Mouse (Mus musculus): ENCODE measurements at regions not wholly inside any gene's neighbourhood (a gene's known extent, or its start where the extent isn't known, plus 50 kb on each side); places are given as distances from the start of the nearest gene placed in this dataset.

GRCm38 (mm10) chr14:110224678-110225446 is 530.1 kb downstream of the Slitrk6 start:
- TF ChIP-seq BHLHE40 (IDR thresholded peaks at IDR 0.05; ENCODE audit: low read depth, low read length) (no peak), TBP (conservative IDR thresholded peaks at IDR 0.05; ENCODE audit: low read depth, low read length) (no peak), HCFC1 (IDR thresholded peaks at IDR 0.05; ENCODE audit: low read depth, low read length) (no peak), NRF1 (IDR thresholded peaks at IDR 0.05; ENCODE audit: low read depth, low read length) (no peak), GABPA (IDR thresholded peaks at IDR 0.05; ENCODE audit: insufficient replicate concordance, low read depth, low read length) (no peak), CTCF (conservative IDR thresholded peaks at IDR 0.05 in 1 of 2, IDR thresholded peaks at IDR 0.05 in 1 of 2; ENCODE audit: low read depth in 2 of 2, low read length in 2 of 2) (no peak), MYC (IDR thresholded peaks at IDR 0.05; ENCODE audit: low read depth, low read length) (no peak), ZKSCAN1 (IDR thresholded peaks at IDR 0.05; ENCODE audit: borderline replicate concordance, low read depth, low read length) (no peak), MEF2A (IDR thresholded peaks at IDR 0.05; ENCODE audit: borderline replicate concordance, low read depth, low read length) (no peak), ETS1 (conservative IDR thresholded peaks at IDR 0.05; ENCODE audit: low read depth, low read length) (no peak), POLR2A (IDR thresholded peaks at IDR 0.05; ENCODE audit: low read depth, low read length) (no peak)

Measured in CH12.LX (cell line).